Mouse (Mus musculus) megakaryocyte, embryonic 14.5 days (primary cell): ENCODE data around the gene Srsf2.

Source experiments
- FLI1 ChIP-seq: IDR thresholded peaks from 2 replicates; pipeline ENCODE4 v1.6.1; 2012; ENCODE audit warnings: low read length, inconsistent platforms, mixed read lengths
- GATA1 ChIP-seq: IDR thresholded peaks from 3 replicates; pipeline ENCODE4 v1.6.1; 2012; ENCODE audit warnings: mixed read lengths, low read length, inconsistent platforms, borderline replicate concordance

GRCm38 (mm10) chr11:116881440-116881839 lies 28.5 kb upstream of the Srsf2 start:
- TF ChIP-seq GATA1 (no peak), FLI1 (no peak)
